Mouse (Mus musculus) hindbrain, embryonic 12.5 days (tissue): ENCODE results near the gene Sphk1. TPM values are rescaled to one million over a fixed set of nuclear protein-coding genes. Genes with fewer than 3 reads are reported as not detected.
"Not testable (repeated sequence)": the region's sequence is repeated elsewhere in the genome, so short reads cannot be mapped to it uniquely, and the experiment has no call there.

Experiments used
- ATAC-seq: fragments of 200-750 bp; cut with Nextera tagmentation; 2 replicates; pipeline ENCODE4 v1.8.0; 2017; ENCODE audit warnings: moderate TSS enrichment; ENCODE audit not compliant: low FRiP score
- H3K27ac ChIP-seq: fragments of 300-500 bp; sonication (generic); 2 replicates; pipeline ENCODE4 v1.5.1; 2016; ENCODE audit warnings: mild to moderate bottlenecking
- H3K27me3 ChIP-seq: fragments of 300-500 bp; sonication (generic); 2 replicates; pipeline ENCODE4 v1.6.1; 2016; ENCODE audit warnings: mild to moderate bottlenecking
- H3K36me3 ChIP-seq: fragments of 300-500 bp; sonication (generic); 2 replicates; pipeline ENCODE4 v1.6.1; 2016; ENCODE audit warnings: mild to moderate bottlenecking
- H3K4me1 ChIP-seq: fragments of 300-500 bp; sonication (generic); 2 replicates; pipeline ENCODE4 v1.6.1; 2016
- H3K4me2 ChIP-seq: fragments of 300-500 bp; sonication (generic); replicated peaks from 2 replicates; pipeline ENCODE4 v1.6.1; 2016; ENCODE audit warnings: mild to moderate bottlenecking
- H3K4me3 ChIP-seq: fragments of 300-500 bp; sonication (generic); 2 replicates; pipeline ENCODE4 v1.5.1; 2016; ENCODE audit warnings: mild to moderate bottlenecking
- H3K9ac ChIP-seq: fragments of 300-500 bp; sonication (generic); 2 replicates; pipeline ENCODE4 v1.6.1; 2016; ENCODE audit warnings: mild to moderate bottlenecking, moderate library complexity
- H3K9me3 ChIP-seq: fragments of 300-500 bp; sonication (generic); replicated peaks from 2 replicates; pipeline ENCODE4 v1.6.1; 2016; ENCODE audit warnings: mild to moderate bottlenecking
- WGBS: fragments of 180-500 bp; shearing (Covaris S2); methylation state at CpG from one replicate; pipeline ENCODE4 v1.1.7; 2016; 5-methylcytosine and 5-hydroxymethylcytosine counted together
- polyA plus RNA-seq: library from polyadenylated mRNA; unstranded; fragments of >200 nt; fragmentation: Nextera tagmentation; extraction: Ambion mirVana; gene quantifications from 2 replicates; pipeline ENCODE4 v1.2.1, GENCODE M21; 2016

The Sphk1 gene
- 8.9 and 10.2 TPM in 2 replicates for polyA plus RNA-seq

DNA sequence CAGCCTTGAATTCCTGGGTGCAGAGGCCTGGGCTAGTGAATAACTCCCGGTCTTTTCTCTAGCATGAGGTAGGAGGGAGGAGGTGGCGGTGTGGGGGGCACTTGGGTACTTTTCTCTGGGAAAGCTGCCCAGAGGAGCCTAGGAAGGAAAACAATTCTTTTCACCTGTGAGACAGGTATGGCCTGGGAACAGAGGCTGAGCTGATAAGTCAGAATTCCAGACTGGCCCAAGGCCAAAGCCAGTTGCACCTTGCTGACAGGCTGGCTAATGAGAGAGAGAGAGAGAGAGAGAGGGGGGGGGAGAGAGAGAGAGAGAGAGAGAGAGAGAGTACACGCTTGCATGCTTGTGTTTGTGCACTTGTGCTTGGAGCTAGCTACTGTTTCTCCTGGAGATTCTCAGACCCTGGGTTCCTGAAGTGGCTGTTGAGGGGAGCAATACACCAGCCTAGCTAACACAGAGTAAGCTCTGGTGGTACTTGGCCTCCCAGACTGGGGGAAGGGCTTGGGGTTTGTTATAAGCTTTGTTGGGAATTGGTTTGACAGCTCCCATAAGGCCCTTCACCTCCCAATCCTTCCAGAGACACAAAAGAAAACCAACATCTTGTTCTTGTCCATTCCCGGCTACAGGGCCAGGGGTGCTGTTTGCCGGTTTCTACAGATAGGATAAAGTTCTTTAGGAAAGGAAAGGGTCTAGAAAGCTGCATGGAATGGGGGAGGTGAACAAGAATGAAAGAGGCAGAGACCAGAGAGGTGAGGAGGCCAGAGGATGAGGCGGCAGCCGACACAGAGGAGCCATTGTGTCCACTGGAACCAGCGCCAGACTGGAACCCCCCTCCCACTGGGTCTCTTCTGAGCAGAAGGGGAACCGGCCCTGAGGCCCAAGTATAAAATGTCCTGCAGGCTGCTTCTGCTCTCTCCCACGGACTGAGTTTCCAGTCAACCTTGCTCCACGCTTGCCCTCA, at the start of gene Sphk1:
TSS of gene Sphk1 (plus strand) at position 739 of the 961 bp plus-strand sequence.
- Histone ChIP-seq H3K4me2 (peak within 1 kb of the TSS; percentile 82), H3K9ac (peak within 1 kb of the TSS; percentile 59), H3K4me3 (peak within 1 kb of the TSS; percentile 42), H3K9me3 (no peaks in the 10 kb centered on the region), H3K27me3 (peaks cover 57% of the 10 kb centered on the region), H3K36me3 (no peaks in the 10 kb centered on the region), H3K27ac (peak within 1 kb of the TSS; percentile 40), H3K4me1 (peaks cover 44% of the 10 kb centered on the region)
- no peak for ATAC-seq
- 26% methylated on average over 11 of the region's 11 CpGs for WGBS

DNA sequence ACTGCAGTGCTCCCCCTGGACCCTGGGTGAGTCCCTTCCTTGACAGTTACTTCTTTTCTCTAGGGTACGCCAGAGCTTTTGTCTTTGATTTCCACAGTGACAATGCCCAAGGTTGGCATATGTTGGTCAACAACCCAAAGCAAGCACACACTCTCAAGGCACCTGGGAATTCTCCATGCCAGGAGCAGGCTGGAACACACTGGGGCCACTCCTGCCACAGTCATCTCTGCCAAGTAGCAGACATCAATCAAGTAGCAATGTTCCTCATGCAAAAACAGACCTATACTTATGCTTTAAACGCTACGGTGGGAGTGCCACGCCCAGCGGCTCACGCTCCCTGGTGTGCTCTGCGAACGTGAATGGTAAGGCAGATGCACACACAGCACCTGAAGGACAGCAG, 49.8 kb upstream of the Sphk1 start:
- H3K27me3 ChIP-seq: no peaks in the 10 kb centered on the region
- WGBS: 95% methylated on average over 8 of the region's 8 CpGs
- H3K27ac ChIP-seq: no peak overlapping the region
- no peaks in the 10 kb centered on the region for H3K9me3 ChIP-seq
- no peaks in the 10 kb centered on the region for H3K4me1 ChIP-seq
- ATAC-seq: no peak
- peaks cover 92% of the 10 kb centered on the region for H3K36me3 ChIP-seq
- H3K9ac ChIP-seq: no peak overlapping the region
- no peak overlapping the region for H3K4me2 ChIP-seq
- H3K4me3 ChIP-seq: no peak overlapping the region

- no peak overlapping the region for H3K9ac ChIP-seq
- no peak overlapping the region for H3K27ac ChIP-seq
- ATAC-seq: no peak
- H3K36me3 ChIP-seq: peaks cover 91% of the 10 kb centered on the region
- H3K27me3 ChIP-seq: no peaks in the 10 kb centered on the region
- H3K4me2 ChIP-seq: no peak overlapping the region
- H3K4me1 ChIP-seq: no peaks in the 10 kb centered on the region
- H3K9me3 ChIP-seq: no peaks in the 10 kb centered on the region
- WGBS: 83% methylated on average over 7 of the region's 7 CpGs
- H3K4me3 ChIP-seq: no peak overlapping the region
Observed at GRCm38 (mm10) chr11:116481776-116482175, 48.9 kb upstream of the Sphk1 start.

- 93% methylated on average over 8 of the region's 8 CpGs for WGBS
- no peak for ATAC-seq
- H3K27ac ChIP-seq: no peak overlapping the region
Observed at GRCm38 (mm10) chr11:116484261-116484660, 46.5 kb upstream of the Sphk1 start.

GRCm38 (mm10) chr11:116488207-116488606, 42.5 kb upstream of the Sphk1 start:
- no peak overlapping the region for H3K4me2 ChIP-seq
- H3K27ac ChIP-seq: no peak overlapping the region
- no peak overlapping the region for H3K4me3 ChIP-seq
- H3K9ac ChIP-seq: no peak overlapping the region
- peaks cover 11% of the 10 kb centered on the region for H3K4me1 ChIP-seq
- peaks cover 40% of the 10 kb centered on the region for H3K36me3 ChIP-seq
- H3K9me3 ChIP-seq: 0 out of 2 replicates have a peak, but pooled peaks cover 5% of the 10 kb centered on the region
- ATAC-seq: no peak
- no peaks in the 10 kb centered on the region for H3K27me3 ChIP-seq

More at GRCm38 (mm10) chr11:116484261-116484660, 46.5 kb upstream of the Sphk1 start:
- Histone ChIP-seq H3K4me2 (no peak overlapping the region), H3K27me3 (no peaks in the 10 kb centered on the region), H3K9me3 (0 out of 2 replicates have a peak, but pooled peaks cover 5% of the 10 kb centered on the region), H3K36me3 (peaks cover 75% of the 10 kb centered on the region), H3K4me3 (no peak overlapping the region), H3K9ac (no peak overlapping the region), H3K4me1 (peaks cover 7% of the 10 kb centered on the region)

DNA sequence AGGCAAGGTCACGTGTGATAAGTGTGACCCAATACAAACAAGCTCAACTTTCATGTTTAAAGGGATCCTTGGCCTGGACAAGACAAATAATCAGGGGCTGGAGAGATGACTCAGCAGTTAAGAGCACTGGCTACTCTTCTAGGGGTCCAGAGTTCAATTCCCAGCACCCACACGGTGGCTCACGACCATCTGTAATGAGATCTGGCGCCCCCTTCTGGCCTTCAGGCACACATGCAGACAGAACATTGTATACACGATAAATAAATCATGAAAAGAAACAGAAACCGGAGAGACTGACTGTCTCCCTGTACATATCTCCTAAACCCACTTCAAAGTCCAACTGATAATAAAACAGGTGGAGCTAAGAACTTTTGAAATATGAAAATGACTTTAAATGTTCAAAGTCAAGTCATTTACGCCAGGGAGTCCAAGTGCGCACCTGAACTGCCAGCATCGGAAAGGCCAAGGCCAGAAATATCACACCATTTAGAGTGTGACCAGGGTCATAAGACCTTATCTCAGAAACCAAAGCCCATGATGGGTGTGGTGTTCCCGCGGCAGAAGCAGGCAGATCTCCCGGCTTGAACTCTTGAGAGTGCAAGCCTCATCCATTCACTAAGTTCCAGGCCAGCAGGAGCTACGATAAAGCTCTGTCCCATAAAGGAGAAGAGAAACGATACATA, 41.9 kb upstream of the Sphk1 start:
- Histone ChIP-seq H3K36me3 (peaks cover 38% of the 10 kb centered on the region), H3K9me3 (0 out of 2 replicates have a peak, but pooled peaks cover 5% of the 10 kb centered on the region), H3K4me3 (peak overlapping the region; percentile 97), H3K27me3 (no peaks in the 10 kb centered on the region), H3K27ac (no peak overlapping the region), H3K4me1 (peaks cover 12% of the 10 kb centered on the region), H3K9ac (peak overlapping the region; percentile 96), H3K4me2 (peak overlapping the region; percentile 59)
- no peak for ATAC-seq
- WGBS: 78% methylated on average over 14 of the region's 14 CpGs

DNA sequence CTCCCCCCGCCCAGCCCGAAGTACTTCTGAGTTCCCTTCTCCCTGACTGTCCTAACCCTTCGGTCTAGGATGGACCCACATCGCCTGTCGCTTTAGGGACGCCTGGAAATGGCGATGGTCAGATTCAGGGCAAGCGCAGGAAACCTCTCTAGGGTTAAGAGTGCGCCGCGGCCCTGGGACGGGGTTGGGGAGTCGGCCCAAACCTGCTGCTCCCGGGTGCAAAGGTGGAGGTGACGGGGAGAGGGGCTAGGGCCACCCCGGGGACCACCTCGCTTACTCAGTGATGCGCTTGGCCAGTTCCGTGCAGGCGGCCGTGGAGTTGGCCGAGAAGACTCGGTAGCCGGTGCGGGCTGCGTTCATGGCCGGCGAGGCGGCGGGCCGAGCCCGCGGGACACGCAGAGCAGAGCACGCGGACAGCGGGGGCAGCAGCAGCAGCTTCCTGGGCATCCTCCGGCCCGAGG, 40.9 kb upstream of the Sphk1 start:
- WGBS: under 1% methylated on average over 32 of the region's 39 CpGs
- peak overlapping the region; percentile 97 for H3K4me3 ChIP-seq
- ATAC-seq: peak; percentile 46; the same call in 1 of the 2 replicates
- H3K27ac ChIP-seq: peak overlapping the region; percentile 95
- peaks cover 28% of the 10 kb centered on the region for H3K36me3 ChIP-seq
- H3K27me3 ChIP-seq: no peaks in the 10 kb centered on the region
- peaks cover 15% of the 10 kb centered on the region for H3K4me1 ChIP-seq
- H3K9me3 ChIP-seq: 0 out of 2 replicates have a peak, but pooled peaks cover 5% of the 10 kb centered on the region
- peak overlapping the region; percentile 96 for H3K9ac ChIP-seq
- peak overlapping the region; percentile 59 for H3K4me2 ChIP-seq

DNA sequence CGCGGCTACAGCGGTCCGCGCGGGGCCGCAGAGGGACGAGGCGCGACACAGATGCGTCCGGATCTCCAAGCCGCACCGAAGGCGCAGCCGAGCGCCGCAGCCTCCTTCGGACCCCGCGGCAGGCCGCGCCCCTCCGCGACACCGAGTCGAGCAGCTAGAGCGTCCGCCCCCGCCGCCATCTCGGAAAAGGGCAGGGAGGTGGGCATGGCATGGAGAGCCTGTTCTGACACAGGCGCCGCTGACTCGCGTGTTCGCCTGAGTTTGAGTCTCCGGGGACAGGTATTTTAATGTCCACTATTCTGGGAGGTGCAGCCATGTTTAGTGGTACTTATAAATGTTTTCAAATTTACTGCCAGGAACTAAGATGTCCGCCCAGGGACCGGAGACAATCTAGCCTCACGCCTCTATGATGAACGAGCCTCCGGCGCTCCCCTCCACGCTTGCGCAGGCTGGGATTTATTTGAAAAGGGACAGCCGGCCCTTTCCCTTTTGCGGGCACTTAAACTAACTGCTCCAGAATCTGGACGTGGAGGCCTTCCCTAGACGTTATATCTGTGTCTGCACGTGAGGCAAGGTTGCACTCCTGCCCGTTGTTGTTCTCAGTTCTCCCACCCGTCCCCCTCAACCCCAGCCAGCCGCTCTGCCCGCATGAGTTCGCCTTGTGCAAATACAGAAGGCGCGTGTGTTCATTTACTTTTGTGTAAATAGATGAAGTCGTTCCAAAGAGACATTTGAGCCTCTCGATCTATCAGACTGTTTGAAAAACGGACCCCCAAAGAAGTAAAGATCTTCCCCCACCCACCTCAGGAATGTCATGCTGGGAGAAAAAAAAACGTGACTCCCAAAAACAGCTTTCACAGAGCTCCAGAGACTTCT, 40.3 kb upstream of the Sphk1 start:
- no peaks in the 10 kb centered on the region for H3K27me3 ChIP-seq
- peak; percentile 95 for ATAC-seq
- under 1% methylated on average over 52 of the region's 62 CpGs for WGBS
- H3K4me2 ChIP-seq: peak overlapping the region; percentile 59
- H3K4me3 ChIP-seq: peak overlapping the region; percentile 97
- peak overlapping the region; percentile 96 for H3K9ac ChIP-seq
- peak overlapping the region; percentile 95 for H3K27ac ChIP-seq
- 0 out of 2 replicates have a peak, but pooled peaks cover 5% of the 10 kb centered on the region for H3K9me3 ChIP-seq
- H3K4me1 ChIP-seq: peaks cover 19% of the 10 kb centered on the region
- peaks cover 21% of the 10 kb centered on the region for H3K36me3 ChIP-seq

GRCm38 (mm10) chr11:116491338-116491737, 39.4 kb upstream of the Sphk1 start:
- no peak overlapping the region for H3K9ac ChIP-seq
- H3K4me3 ChIP-seq: no peak overlapping the region
- ATAC-seq: no peak
- H3K9me3 ChIP-seq: 0 out of 2 replicates have a peak, but pooled peaks cover 5% of the 10 kb centered on the region
- 67% methylated on average over 6 of the region's 6 CpGs for WGBS
- H3K27ac ChIP-seq: no peak overlapping the region
- H3K27me3 ChIP-seq: no peaks in the 10 kb centered on the region
- H3K4me1 ChIP-seq: peaks cover 19% of the 10 kb centered on the region
- H3K4me2 ChIP-seq: peak overlapping the region; percentile 59; the same call in 1 of the 2 replicates
- H3K36me3 ChIP-seq: peaks cover 13% of the 10 kb centered on the region

GRCm38 (mm10) chr11:116492507-116492906, 38.2 kb upstream of the Sphk1 start:
- ATAC-seq, H3K4me2 ChIP-seq, H3K27me3 ChIP-seq, H3K36me3 ChIP-seq, H3K9ac ChIP-seq, H3K9me3 ChIP-seq, H3K4me3 ChIP-seq, H3K27ac ChIP-seq: not testable (repeated sequence)
- peaks cover 19% of the 10 kb centered on the region for H3K4me1 ChIP-seq
- WGBS: 80% methylated on average over 1 of the region's 1 CpGs

GRCm38 (mm10) chr11:116493191-116493590, 37.5 kb upstream of the Sphk1 start:
- Histone ChIP-seq H3K27ac (no peak overlapping the region), H3K27me3 (no peaks in the 10 kb centered on the region), H3K4me2 (no peak overlapping the region), H3K36me3 (no peaks in the 10 kb centered on the region), H3K9me3 (0 out of 2 replicates have a peak, but pooled peaks cover 5% of the 10 kb centered on the region), H3K4me3 (no peak overlapping the region), H3K4me1 (peaks cover 19% of the 10 kb centered on the region), H3K9ac (no peak overlapping the region)
- WGBS: 88% methylated on average over 5 of the region's 5 CpGs
- no peak for ATAC-seq
